ENCODE assay signal across 8 mouse cellular contexts in genomic region chr3:132871318-132871904, GRCm38 (mm10).
A peak's percentile ranks its signal among the peaks of the same experiment; 100 is the strongest.
DNase-seq lines count a peak whose midpoint lies in the region; ATAC-seq lines count a peak whose summit lies in the region.

No protein-coding gene starts in this region.

- no peaks in the 10 kb centered on the region for H3K36me3 ChIP-seq in kidney, embryonic 14.5 days (ENCODE audit: control insufficient read depth, insufficient read depth, low read length)

- H3K4me2 ChIP-seq in kidney, embryonic 14.5 days (replicated peaks; ENCODE audit: low read depth, low read length) = no peak overlapping the region

- H3K9ac ChIP-seq in kidney, embryonic 14.5 days (ENCODE audit: low read depth, low read length) = no peak overlapping the region

- peak; percentile 88 for DNase-seq in 3134 (ENCODE audit: extremely low read depth, insufficient read length, low spot score)
- peak; percentile 86 for DNase-seq in NIH3T3 (ENCODE audit: low read depth)
- no peak for DNase-seq in spleen, adult 18-20 months
- no peak for DNase-seq in testis, postnatal 14 days (ENCODE audit: low spot score)
- DNase-seq in layer of hippocampus, postnatal 10 days (ENCODE audit: low spot score in 2 of 2) = no peak

- 66% methylated on average over 9 of the region's 9 CpGs for WGBS in kidney, embryonic 14.5 days

- H3K27me3 ChIP-seq in kidney, embryonic 14.5 days (ENCODE audit: control insufficient read depth, insufficient read depth, low read length) = no peaks in the 10 kb centered on the region

- 0 out of 2 replicates have a peak overlapping the region, but pooled peaks have one; percentile 11 for H3K27ac ChIP-seq in kidney, embryonic 14.5 days (ENCODE audit: low read depth, low read length)

- peak; percentile 78 for ATAC-seq in common myeloid progenitor, adult 5-6 weeks (replicated peaks; ENCODE audit: low read depth, poor library complexity, severe bottlenecking)
- no peak for ATAC-seq in kidney, embryonic 14.5 days (ENCODE audit: low FRiP score, low TSS enrichment)
- peak; percentile 69 for ATAC-seq in megakaryocyte progenitor cell, adult 5-6 weeks (replicated peaks; ENCODE audit: poor library complexity)

- H3K4me1 ChIP-seq in kidney, embryonic 14.5 days (ENCODE audit: control insufficient read depth, insufficient read depth, low read length) = peaks cover 7% of the 10 kb centered on the region

- H3K4me3 ChIP-seq in kidney, embryonic 14.5 days (ENCODE audit: low read length) = no peak overlapping the region

- no peaks in the 10 kb centered on the region for H3K9me3 ChIP-seq in kidney, embryonic 14.5 days (ENCODE audit: control insufficient read depth, low read length)

Comparison
In these comparisons a context has a peak if more than half of its experiments do, and no peak if none do; other contexts are left out.
1. DNase-seq: peak in 3134 (single experiment) and NIH3T3 (single experiment); none in spleen, adult 18-20 months (0 of 2), testis, postnatal 14 days (single experiment) and layer of hippocampus, postnatal 10 days (0 of 2).